Mouse (Mus musculus) liver, embryonic 14 days (tissue): ENCODE results near the gene Olfr869. TPM values are rescaled to one million over a fixed set of nuclear protein-coding genes. Genes with fewer than 3 reads are reported as not detected.

Experiments
- polyA plus RNA-seq: library from polyadenylated mRNA; depleted of rRNA; stranded (reverse); fragments of >200 nt; gene quantifications from 2 replicates; pipeline ENCODE4 v1.2.3, GENCODE M21; 2012; rRNA removed

The Olfr869 gene
- not detected in 2 replicates for polyA plus RNA-seq

DNA sequence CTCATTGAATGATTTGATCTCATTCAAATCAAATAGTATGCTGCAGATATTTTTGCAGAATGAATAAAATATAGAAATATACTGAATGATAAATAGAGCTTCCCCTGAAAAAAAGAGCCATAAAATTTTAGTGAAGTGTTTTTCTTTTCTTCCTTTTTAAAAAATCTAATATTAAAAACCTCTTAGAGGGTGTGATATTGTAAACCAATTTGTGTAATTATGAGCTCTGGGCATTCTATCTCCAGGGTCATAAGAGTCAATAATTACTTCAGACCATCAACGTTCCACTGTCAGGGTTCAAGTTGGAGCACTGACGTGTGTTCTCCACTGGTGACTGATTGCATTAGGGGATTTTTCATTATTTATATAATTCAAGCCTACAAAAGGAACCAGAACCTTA lies at the start of gene Olfr869:
Olfr869 (plus strand) TSS at position 301 of the 400 bp plus-strand sequence.

DNA sequence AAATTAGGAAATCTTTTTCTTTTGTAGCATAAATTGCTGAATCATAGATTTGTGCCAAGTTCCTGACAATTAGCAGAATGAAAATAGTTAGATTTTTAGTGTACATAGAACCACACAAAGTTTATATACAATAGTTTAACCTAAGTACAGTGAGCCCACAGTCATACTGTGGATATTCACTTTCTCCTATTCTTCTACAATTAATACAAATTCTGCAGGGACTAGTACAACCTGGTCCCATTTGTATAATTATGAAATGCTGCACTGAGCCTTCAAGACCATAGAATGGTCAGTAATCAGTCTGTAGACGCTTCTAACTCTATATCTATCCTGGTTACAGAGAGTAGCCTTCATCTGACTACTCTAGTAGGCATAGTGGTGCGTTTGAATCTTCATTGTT lies 30.5 kb upstream of the Olfr869 start, which contains the start of gene Olfr868:
Olfr868 (plus strand) TSS at position 301 of the 400 bp plus-strand sequence.

DNA sequence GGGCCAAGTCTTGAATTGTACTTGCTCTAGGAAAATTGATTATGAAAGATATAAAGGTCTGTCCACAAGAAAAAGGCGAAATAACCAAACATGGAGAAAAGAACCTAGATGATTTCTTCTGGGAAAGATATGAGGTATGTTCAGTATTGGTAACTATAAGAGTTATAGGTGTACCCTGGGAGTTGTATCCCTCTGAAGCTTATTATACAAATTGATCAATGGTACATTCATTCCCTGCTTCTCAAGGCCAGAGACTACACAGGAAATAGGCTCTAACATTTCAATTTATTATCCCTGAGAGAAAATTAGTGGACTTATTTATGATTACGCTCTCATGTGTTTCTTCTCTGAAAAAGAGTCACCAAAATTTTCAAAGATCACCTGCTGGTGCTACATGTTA lies 45.1 kb downstream of the Olfr869 start, which contains the start of gene Olfr870:
Olfr870 (minus strand) TSS at position 101 of the 400 bp plus-strand sequence.

Other genes starting within 250 kb of the Olfr869 start
- gene Olfr862, start 241.0 kb upstream of the Olfr869 start, polyA plus RNA-seq, result not detected in 2 replicates
- gene Olfr77, start 212.1 kb upstream of the Olfr869 start, polyA plus RNA-seq, result not detected in 2 replicates
- gene Olfr866, start 101.0 kb upstream of the Olfr869 start, polyA plus RNA-seq, result not detected in 2 replicates
- not detected in 2 replicates for gene Olfr867, start 71.4 kb upstream of the Olfr869 start, polyA plus RNA-seq
- gene Olfr868, start 30.4 kb upstream of the Olfr869 start, polyA plus RNA-seq, result not detected in 2 replicates
- not detected in 2 replicates for gene Olfr870, start 45.0 kb downstream of the Olfr869 start, polyA plus RNA-seq
- not detected in 2 replicates for gene Olfr871, start 83.2 kb downstream of the Olfr869 start, polyA plus RNA-seq
- gene Olfr872, start 108.1 kb downstream of the Olfr869 start, polyA plus RNA-seq, result not detected in 2 replicates
- gene Olfr39, start 153.3 kb downstream of the Olfr869 start, polyA plus RNA-seq, result not detected in 2 replicates
- gene Olfr873, start 169.5 kb downstream of the Olfr869 start, polyA plus RNA-seq, result not detected in 2 replicates
- gene Olfr18, start 207.1 kb downstream of the Olfr869 start, polyA plus RNA-seq, result not detected in 2 replicates